Mouse (Mus musculus) spleen, adult 2 months (tissue): ENCODE data around the gene Cops6. TPM values are rescaled to one million over a fixed set of nuclear protein-coding genes. Genes with fewer than 3 reads are reported as not detected.

ENCODE experiments used
- DNase-seq, 2 experiments: peaks; one replicate each; pipeline versions ENCODE4 v3.0.0 to v3.0.0-alpha.2; 2012 to 2021; ENCODE audit warnings: low spot score in 2 of 2, low read depth in 1 of 2
- H3K27ac ChIP-seq: fragments of 200-500 bp; 2 replicates; pipeline ENCODE4 v1.5.1; 2012; ENCODE audit warnings: low read length, inconsistent platforms; ENCODE audit not compliant: insufficient read depth
- H3K27me3 ChIP-seq: fragments of 200-500 bp; 2 replicates; pipeline ENCODE4 v1.6.1; 2012; ENCODE audit warnings: mild to moderate bottlenecking, moderate library complexity, low read length, inconsistent platforms; ENCODE audit not compliant: control insufficient read depth, insufficient read depth
- H3K36me3 ChIP-seq: fragments of 200-500 bp; 2 replicates; pipeline ENCODE4 v1.6.1; 2012; ENCODE audit warnings: mild to moderate bottlenecking, low read length, inconsistent platforms; ENCODE audit not compliant: control insufficient read depth, insufficient read depth
- H3K4me1 ChIP-seq: fragments of 200-500 bp; 2 replicates; pipeline ENCODE4 v1.6.1; 2011; ENCODE audit warnings: inconsistent platforms; ENCODE audit not compliant: control insufficient read depth, insufficient read depth, insufficient read length
- H3K4me3 ChIP-seq: fragments of 200-500 bp; 2 replicates; pipeline ENCODE4 v1.5.1; 2011; ENCODE audit warnings: mild to moderate bottlenecking, inconsistent platforms; ENCODE audit not compliant: insufficient read depth, insufficient read length; ENCODE audit errors: extremely low read depth
- CTCF ChIP-seq: fragments of 200-500 bp; IDR thresholded peaks from 2 replicates; pipeline ENCODE4 v1.5.1; 2011; ENCODE audit warnings: mild to moderate bottlenecking, inconsistent platforms; ENCODE audit not compliant: insufficient read depth, insufficient read length, insufficient replicate concordance; ENCODE audit errors: extremely low read depth
- POLR2A ChIP-seq: fragments of 200-500 bp; IDR thresholded peaks from 2 replicates; pipeline ENCODE4 v1.6.1; 2011; ENCODE audit warnings: low read depth, low read length, inconsistent platforms
- WGBS: fragments of 180-500 bp; shearing (Covaris S2); methylation state at CpG from one replicate; pipeline ENCODE4 v1.1.7; 2018; 5-methylcytosine and 5-hydroxymethylcytosine counted together
- polyA plus RNA-seq: library from polyadenylated mRNA; depleted of rRNA; stranded (reverse); fragments of >200 nt; gene quantifications from 2 replicates; pipeline ENCODE4 v1.2.3, GENCODE M21; 2012; rRNA removed

Cops6 gene
- polyA plus RNA-seq, 1 experiment, result 34.3 TPM

DNA sequence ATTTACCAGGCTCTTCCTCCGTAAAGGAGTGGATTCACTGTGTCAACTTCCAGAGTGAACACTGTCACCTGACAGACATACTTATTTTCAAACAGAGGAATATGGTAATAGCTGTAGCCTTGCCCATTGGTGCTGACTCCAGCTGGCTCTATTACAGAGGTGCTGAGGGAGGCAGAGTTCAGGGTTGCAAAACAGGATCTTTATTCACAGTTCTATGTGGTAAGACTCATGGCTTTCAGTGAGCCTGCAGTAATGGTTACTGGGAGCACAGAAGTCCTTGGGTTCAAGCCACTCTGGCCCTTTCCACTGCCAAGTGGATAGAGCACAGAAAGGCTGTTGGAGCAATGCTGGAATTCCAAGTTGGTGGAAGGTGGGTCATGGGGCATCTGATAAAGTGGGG lies 46.4 kb downstream of the Cops6 start:
- TF ChIP-seq CTCF (no peak), POLR2A (no peak)
- Histone ChIP-seq H3K27ac (no peak overlapping the region), H3K36me3 (no peaks in the 10 kb centered on the region), H3K4me1 (no peaks in the 10 kb centered on the region), H3K27me3 (no peaks in the 10 kb centered on the region), H3K4me3 (no peak overlapping the region)
- DNase-seq, result no peak
- 78% methylated on average over 1 of the region's 1 CpGs for WGBS

DNA sequence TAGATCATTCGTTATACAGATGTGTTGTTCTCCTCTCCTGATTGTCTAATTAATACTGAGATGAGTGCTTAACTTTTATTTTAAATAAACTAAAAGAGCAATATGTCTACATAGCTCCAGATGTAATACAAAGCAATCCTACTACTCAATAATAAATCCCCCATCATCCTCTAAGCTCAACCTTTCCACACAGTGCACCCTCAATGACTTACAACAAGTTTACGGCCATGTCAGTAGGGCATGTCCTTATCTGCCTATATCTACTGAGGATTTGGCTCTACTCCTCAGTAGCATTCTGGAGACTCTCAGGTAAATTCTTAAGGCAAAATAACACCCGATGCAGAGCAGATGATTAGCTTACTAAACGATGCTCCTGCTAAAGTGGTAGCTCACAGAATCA lies 47.0 kb downstream of the Cops6 start:
- TF ChIP-seq CTCF, result no peak
- no peak for TF ChIP-seq POLR2A
- Histone ChIP-seq H3K4me3 (no peak overlapping the region), H3K4me1 (no peaks in the 10 kb centered on the region), H3K27ac (no peak overlapping the region), H3K27me3 (no peaks in the 10 kb centered on the region), H3K36me3 (no peaks in the 10 kb centered on the region)
- DNase-seq, result no peak
- 86% methylated on average over 4 of the region's 4 CpGs for WGBS

Other genes starting within 250 kb of the Cops6 start
- gene Cyp3a13, start 239.5 kb upstream of the Cops6 start, polyA plus RNA-seq, result not detected in 2 replicates
- gene Gjc3, start 198.0 kb upstream of the Cops6 start, polyA plus RNA-seq, result 0.02 TPM in 2 replicates
- not detected in 2 replicates for gene Azgp1, start 179.6 kb upstream of the Cops6 start, polyA plus RNA-seq
- gene Smok3a, start 139.8 kb upstream of the Cops6 start, polyA plus RNA-seq, result not detected in 2 replicates
- not detected in 2 replicates for gene Smok3b, start 139.6 kb upstream of the Cops6 start, polyA plus RNA-seq
- not detected in 2 replicates for gene Smok3c, start 107.9 kb upstream of the Cops6 start, polyA plus RNA-seq
- gene Zkscan1, start 76.0 kb upstream of the Cops6 start, polyA plus RNA-seq, result 1.6 and 1.8 TPM in 2 replicates
- gene Zscan21, start 44.2 kb upstream of the Cops6 start, polyA plus RNA-seq, result 3.3 and 3.7 TPM in 2 replicates
- gene Zfp113, start 5.3 kb upstream of the Cops6 start, polyA plus RNA-seq, result 1.1 and 3.5 TPM in 2 replicates
- 20.2 and 22.6 TPM in 2 replicates for gene Ap4m1, start 10.9 kb downstream of the Cops6 start, polyA plus RNA-seq
- 35.7 and 51.0 TPM in 2 replicates for gene Mcm7, start 11.4 kb downstream of the Cops6 start, polyA plus RNA-seq
- 38.6 and 50.6 TPM in 2 replicates for gene Taf6, start 26.4 kb downstream of the Cops6 start, polyA plus RNA-seq
- 2.9 and 4.3 TPM in 2 replicates for gene Cnpy4, start 26.4 kb downstream of the Cops6 start, polyA plus RNA-seq
- 2.6 and 4.0 TPM in 2 replicates for gene Mblac1, start 33.2 kb downstream of the Cops6 start, polyA plus RNA-seq
- 1.2 and 1.6 TPM in 2 replicates for gene Nxpe5, start 64.8 kb downstream of the Cops6 start, polyA plus RNA-seq
- gene Lamtor4, start 94.4 kb downstream of the Cops6 start, polyA plus RNA-seq, result 108 and 135 TPM in 2 replicates
- gene BC037034, start 103.0 kb downstream of the Cops6 start, polyA plus RNA-seq, result 114 and 128 TPM in 2 replicates
- gene Gal3st4, start 111.8 kb downstream of the Cops6 start, polyA plus RNA-seq, result 0.06 and 0.08 TPM in 2 replicates
- not detected in 2 replicates for gene Gm43720, start 118.9 kb downstream of the Cops6 start, polyA plus RNA-seq
- gene Gpc2, start 118.9 kb downstream of the Cops6 start, polyA plus RNA-seq, result 4.4 and 4.8 TPM in 2 replicates
- 2.3 and 2.5 TPM in 2 replicates for gene Stag3, start 119.2 kb downstream of the Cops6 start, polyA plus RNA-seq
- 3.5 and 5.2 TPM in 2 replicates for gene Pvrig, start 180.9 kb downstream of the Cops6 start, polyA plus RNA-seq